In genomic region chr11:74590691-74591090, GRCm38 (mm10) we compare ENCODE assay signal across 11 mouse cellular contexts. TPM values are rescaled to one million over a fixed set of nuclear protein-coding genes. Genes with fewer than 3 reads are reported as not detected.
DNase-seq lines count a peak whose midpoint lies in the region; ATAC-seq and TF ChIP-seq lines count a peak whose summit lies in the region.
"Had no signal": no experiment of that assay in that cellular context is flagged by ENCODE, and none has a peak within 500 bp of the region (broad histone marks: within the 10 kb centered on the region; RNA-seq: fewer than 3 reads in every experiment).

No protein-coding gene starts in this region.

- peak; percentile 16 for DNase-seq in cerebellum, adult 11-12 months
- DNase-seq in cerebellum, postnatal 4 days (ENCODE audit: low spot score in 2 of 2), result no peak
- peak; percentile 25 for DNase-seq in hindbrain, embryonic 11.5 days (ENCODE audit: low spot score)
- DNase-seq in heart, postnatal 25 days (ENCODE audit: low spot score), result no peak
- DNase-seq in thymus, adult 18-20 months, result no peak
- DNase-seq: liver had no signal

- no peak for ATAC-seq in hindbrain, embryonic 11.5 days (ENCODE audit: low FRiP score)
- ATAC-seq in midbrain, embryonic 15.5 days (replicated peaks), result no peak
- no peak for ATAC-seq in inflammation-experienced regulatory T-cells, adult 6 months

- no peak for TF ChIP-seq POLR2A in cortical plate, adult 2 months (IDR thresholded peaks at IDR 0.05; ENCODE audit: extremely low read depth, insufficient read depth, low read length)

- no peaks in the 10 kb centered on the region for H3K36me3 ChIP-seq in hindbrain, embryonic 11.5 days (ENCODE audit: control insufficient read depth, insufficient read depth, low read length)
- H3K36me3 ChIP-seq in midbrain, embryonic 15.5 days (replicated peaks), result no peaks in the 10 kb centered on the region
- H3K36me3 ChIP-seq: G1E; kidney, embryonic 15.5 days had no signal

- H3K27ac ChIP-seq in cortical plate, adult 2 months (ENCODE audit: insufficient read depth, low read length), result no peak overlapping the region
- no peak overlapping the region for H3K27ac ChIP-seq in hindbrain, embryonic 11.5 days (ENCODE audit: low read depth, low read length)
- H3K27ac ChIP-seq in midbrain, embryonic 15.5 days, result peak overlapping the region; percentile 83
- H3K27ac ChIP-seq: kidney, embryonic 15.5 days had no signal

- no peak for TF ChIP-seq CTCF in cortical plate, adult 2 months (IDR thresholded peaks at IDR 0.05; ENCODE audit: extremely low read depth, insufficient read depth, low read length)

- H3K4me2 ChIP-seq in hindbrain, embryonic 11.5 days (replicated peaks; ENCODE audit: low read depth, low read length), result peak overlapping the region; percentile 54
- peak overlapping the region; percentile 61 for H3K4me2 ChIP-seq in midbrain, embryonic 15.5 days

- 36% methylated on average over 13 of the region's 13 CpGs for WGBS in hindbrain, embryonic 11.5 days
- whole genome bisulfite sequencing in midbrain, embryonic 15.5 days, result 22% methylated on average over 13 of the region's 13 CpGs

- peak overlapping the region; percentile 75 for H3K4me3 ChIP-seq in cortical plate, adult 2 months (ENCODE audit: insufficient read depth, low read length)
- H3K4me3 ChIP-seq in hindbrain, embryonic 11.5 days (ENCODE audit: low read depth, low read length), result peak overlapping the region; percentile 38
- peak overlapping the region; percentile 53 for H3K4me3 ChIP-seq in midbrain, embryonic 15.5 days

- intact Hi-C loops in heart, postnatal 25 days (cut with DNase I), result no loop called here

- H3K9me3 ChIP-seq in hindbrain, embryonic 11.5 days (ENCODE audit: control insufficient read depth, low read length), result no peaks in the 10 kb centered on the region
- no peaks in the 10 kb centered on the region for H3K9me3 ChIP-seq in midbrain, embryonic 15.5 days
- H3K9me3 ChIP-seq: kidney, embryonic 15.5 days had no signal

- peaks cover 5% of the 10 kb centered on the region; the same call in 1 of the 2 replicates for H3K4me1 ChIP-seq in cortical plate, adult 2 months (ENCODE audit: control insufficient read depth, insufficient read depth, low read length)
- H3K4me1 ChIP-seq in hindbrain, embryonic 11.5 days (replicated peaks; ENCODE audit: control insufficient read depth, insufficient read depth, low read length), result 0 out of 2 replicates have a peak, but pooled peaks cover 5% of the 10 kb centered on the region
- H3K4me1 ChIP-seq in midbrain, embryonic 15.5 days, result peaks cover 33% of the 10 kb centered on the region

- H3K9ac ChIP-seq in hindbrain, embryonic 11.5 days (ENCODE audit: low read depth, low read length), result no peak overlapping the region
- H3K9ac ChIP-seq in midbrain, embryonic 15.5 days, result peak overlapping the region; percentile 56
- H3K9ac ChIP-seq: kidney, embryonic 15.5 days had no signal

- H3K27me3 ChIP-seq in hindbrain, embryonic 11.5 days (ENCODE audit: control insufficient read depth, insufficient read depth, low read length), result peaks cover 43% of the 10 kb centered on the region
- H3K27me3 ChIP-seq in midbrain, embryonic 15.5 days (replicated peaks), result peaks cover 24% of the 10 kb centered on the region; the same call in 1 of the 2 replicates

RNA-seq across cellular contexts. Expression of gene Rap1gap2, which starts 20.0 kb away (rescaled TPM):
- 133 and 135 TPM in 2 replicates for polyA plus RNA-seq in cortical plate, adult 2 months (2012; rRNA removed)
- polyA plus RNA-seq in hindbrain, embryonic 11.5 days (2014; fragmentation: Nextera tagmentation; extraction: Ambion mirVana), result 2.7 and 3.1 TPM in 2 replicates
- polyA plus RNA-seq in midbrain, embryonic 15.5 days (2015; fragmentation: Nextera tagmentation; extraction: Ambion mirVana), result 14.5 and 15.8 TPM in 2 replicates
- 10 to 100 TPM in 1 of 3 experiments, 1 to 10 TPM in 1, under 1 TPM in 1; 0.63 to 11.9 (median 1.6) TPM for polyA plus RNA-seq in inflammation-experienced regulatory T-cells, adult 6 months (2017; shearing (Covaris generic))
- total RNA-seq in heart, postnatal 25 days (2021), result 10 to 100 TPM; 85.8 to 86.8 TPM

RNA-seq across cellular contexts. Expression of gene Ccdc92b, which starts 28.7 kb away (rescaled TPM):
- 22.7 and 23.1 TPM in 2 replicates for polyA plus RNA-seq in cortical plate, adult 2 months (2012; rRNA removed)
- polyA plus RNA-seq in hindbrain, embryonic 11.5 days (2014; fragmentation: Nextera tagmentation; extraction: Ambion mirVana), result 1.2 and 1.7 TPM in 2 replicates
- 3.3 and 4.0 TPM in 2 replicates for polyA plus RNA-seq in midbrain, embryonic 15.5 days (2015; fragmentation: Nextera tagmentation; extraction: Ambion mirVana)
- polyA plus RNA-seq in inflammation-experienced regulatory T-cells, adult 6 months (2017; shearing (Covaris generic)), result not detected
- total RNA-seq in heart, postnatal 25 days (2021), result under 1 TPM; 0.47 to 0.59 TPM
- polyA plus RNA-seq: G1E had no signal

RNA-seq across cellular contexts. Expression of gene Cluh, which starts 58.6 kb away (rescaled TPM):
- polyA plus RNA-seq in cortical plate, adult 2 months (2012; rRNA removed), result 51.1 and 52.2 TPM in 2 replicates
- 8.0 and 8.9 TPM in 2 replicates for polyA plus RNA-seq in hindbrain, embryonic 11.5 days (2014; fragmentation: Nextera tagmentation; extraction: Ambion mirVana)
- 18.2 TPM in 2 replicates for polyA plus RNA-seq in midbrain, embryonic 15.5 days (2015; fragmentation: Nextera tagmentation; extraction: Ambion mirVana)
- polyA plus RNA-seq in inflammation-experienced regulatory T-cells, adult 6 months (2017; shearing (Covaris generic)), result 10 to 100 TPM in 2 of 3 experiments, 1 to 10 TPM in 1; 5.9 to 11.2 (median 10.1) TPM
- 100 to 1,000 TPM; 208 to 227 TPM for total RNA-seq in heart, postnatal 25 days (2021)

Comparison
In these comparisons a context has a peak if more than half of its experiments do, and no peak if none do; other contexts are left out.
1. DNase-seq: peak in cerebellum, adult 11-12 months (single experiment) and hindbrain, embryonic 11.5 days (single experiment); none in cerebellum, postnatal 4 days (0 of 2), heart, postnatal 25 days (single experiment) and thymus, adult 18-20 months (0 of 2).
2. Peak in every context shown above with its lines, with median percentiles within 50 percentile points of each other: H3K4me3 ChIP-seq.